Mouse (Mus musculus) heart, postnatal 10 days (tissue): ENCODE measurements around the gene Lingo3. TPM values are rescaled to one million over a fixed set of nuclear protein-coding genes. Genes with fewer than 3 reads are reported as not detected.

Source experiments
- DNase-seq, 2 experiments: peaks; one replicate each; pipeline ENCODE4 v3.0.0; 2021
- intact Hi-C: fragments of 180-260 bp; cut with DNase I; formaldehyde crosslinking; loops from one replicate; pipeline ENCODE4 v1.15.1; 2025
- total RNA-seq, 2 experiments: library from RNA; stranded (reverse); gene quantifications; 2 replicates each; pipeline ENCODE4 v1.2.3; 2021

The Lingo3 gene
- 1 to 10 TPM; 3.8 to 6.5 TPM for total RNA-seq

DNA sequence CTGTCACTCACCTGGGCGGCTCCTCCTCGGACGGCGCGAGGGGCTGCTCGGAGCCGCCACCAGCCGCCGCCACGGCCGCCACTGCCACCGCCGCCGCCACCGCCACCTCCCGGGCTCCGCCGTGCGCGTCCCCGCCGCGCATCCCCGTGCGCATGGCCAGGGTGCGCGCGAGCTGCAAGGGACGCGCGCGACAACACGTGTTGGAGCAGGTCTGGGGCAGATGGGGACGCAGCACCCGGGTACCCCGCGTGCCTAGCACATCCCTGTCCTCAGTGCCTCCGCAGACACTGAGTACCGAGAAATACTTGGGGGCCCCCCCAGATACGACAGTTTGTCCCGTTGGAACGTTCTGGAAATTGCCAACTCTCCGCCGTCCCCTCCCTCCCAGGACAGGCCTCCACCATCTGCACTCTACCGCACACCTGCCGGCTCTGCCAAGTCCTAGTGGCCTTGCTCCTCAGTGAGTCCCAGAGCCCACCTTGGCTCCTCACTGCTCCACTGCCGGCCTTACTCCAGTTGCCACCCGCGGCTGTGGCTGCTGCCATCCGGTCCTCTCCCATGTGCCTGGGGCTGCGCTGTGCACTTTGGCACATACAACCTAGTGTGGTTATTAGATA, at the start of gene Lingo3:
TSS of gene Lingo3 (minus strand) at position 109 of the 617 bp plus-strand sequence.
- intact Hi-C loops = no loop called here
- no peak for DNase-seq

DNA sequence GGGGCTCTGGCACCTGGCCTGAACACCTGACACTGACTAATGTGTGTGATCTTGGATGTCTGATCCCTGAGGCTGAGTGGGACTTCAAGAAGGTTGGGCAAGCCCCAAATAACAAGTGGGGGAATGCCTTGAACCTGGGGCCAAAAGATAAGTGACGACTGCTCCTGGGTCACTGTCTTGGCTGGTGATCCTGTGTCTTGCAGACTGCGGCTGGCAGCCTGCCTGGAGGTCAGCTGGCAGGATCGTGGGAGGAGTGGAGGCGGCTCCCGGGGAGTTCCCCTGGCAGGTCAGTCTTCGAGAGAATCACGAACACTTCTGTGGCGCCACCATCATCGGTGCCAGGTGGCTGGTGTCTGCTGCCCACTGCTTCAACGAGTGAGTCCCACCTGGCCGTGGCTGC, 43.3 kb upstream of the Lingo3 start:
- DNase-seq = peak; percentile 83 to 84
- intact Hi-C loops = no loop called here

DNA sequence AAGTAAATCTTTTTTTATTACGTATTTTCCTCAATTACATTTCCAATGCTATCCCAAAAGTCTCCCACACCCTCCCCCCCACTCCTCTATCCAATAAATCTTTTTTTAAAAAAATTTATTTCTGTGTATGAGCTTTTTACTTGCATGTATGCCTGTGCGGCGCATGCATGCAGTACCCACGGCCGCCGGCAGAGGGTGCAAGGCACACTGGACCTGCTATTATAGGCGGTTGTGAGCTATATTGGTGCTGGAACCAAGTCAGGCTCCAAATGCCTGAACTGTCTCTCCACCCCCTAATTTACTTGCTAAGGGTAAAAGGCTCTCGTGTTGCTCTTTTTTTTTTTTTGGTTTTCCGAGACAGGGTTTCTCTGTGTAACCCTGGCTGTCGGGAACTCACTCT, 37.5 kb upstream of the Lingo3 start:
- intact Hi-C loops = loop anchor here (2.0 kb wide), 1 partner anchor 114 kb away; no protein-coding TSS in a partner anchor
- peak; percentile 66 to 85 for DNase-seq

DNA sequence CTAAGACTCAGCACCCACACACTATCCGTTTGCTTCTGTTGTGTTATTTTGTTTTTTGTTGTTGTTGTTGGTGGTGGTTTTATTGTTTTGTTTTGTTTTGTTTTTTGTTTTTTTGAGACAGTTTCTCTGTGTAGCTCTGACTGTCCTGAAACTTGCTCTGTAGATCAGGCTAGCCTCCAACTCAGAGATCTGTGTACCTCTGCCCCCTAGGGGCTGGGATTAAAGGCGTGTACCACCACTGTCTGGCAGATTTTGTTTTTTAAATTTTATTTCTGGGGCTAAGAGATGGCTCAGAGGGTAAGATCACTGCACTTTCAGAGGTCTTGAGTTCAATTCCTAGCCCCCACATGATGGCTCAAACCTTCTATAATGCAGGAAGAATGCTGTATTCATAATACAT, 37.1 kb upstream of the Lingo3 start:
- intact Hi-C loops = loop anchor here (1.0 to 2.0 kb wide), 2 partner anchors 114 to 134 kb away; no protein-coding TSS in a partner anchor

DNA sequence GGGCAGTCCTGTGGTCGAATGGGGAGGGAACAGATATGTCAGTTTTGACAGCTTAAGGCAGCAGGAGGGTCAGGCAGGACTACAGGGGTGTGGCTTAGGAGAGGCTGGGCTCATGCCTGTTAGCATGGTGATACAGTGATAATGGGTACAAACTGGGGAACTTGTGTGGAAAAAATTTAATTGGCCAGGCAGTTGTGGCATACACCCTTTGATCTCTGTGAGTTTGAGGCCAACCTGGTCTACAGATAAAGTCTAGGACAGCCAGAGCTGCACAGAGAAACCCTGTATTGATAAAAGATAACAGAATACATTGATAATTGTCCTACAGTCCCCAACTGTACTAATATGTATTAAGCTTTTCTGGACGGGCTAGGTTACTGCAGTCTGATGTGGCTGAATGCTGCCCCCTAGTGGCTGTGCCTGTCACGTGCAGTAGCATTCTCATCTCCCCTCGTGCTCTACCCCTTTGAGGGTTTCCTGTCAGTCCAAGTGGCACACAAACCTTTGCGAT, 36.3 kb upstream of the Lingo3 start:
- intact Hi-C loops = loop anchor here (1.0 to 2.0 kb wide), 2 partner anchors 115 to 133 kb away; no protein-coding TSS in a partner anchor
- peak; percentile 66 to 84 for DNase-seq

More for the DNA sequence above, 37.1 kb upstream of the Lingo3 start:
- no peak for DNase-seq

DNA sequence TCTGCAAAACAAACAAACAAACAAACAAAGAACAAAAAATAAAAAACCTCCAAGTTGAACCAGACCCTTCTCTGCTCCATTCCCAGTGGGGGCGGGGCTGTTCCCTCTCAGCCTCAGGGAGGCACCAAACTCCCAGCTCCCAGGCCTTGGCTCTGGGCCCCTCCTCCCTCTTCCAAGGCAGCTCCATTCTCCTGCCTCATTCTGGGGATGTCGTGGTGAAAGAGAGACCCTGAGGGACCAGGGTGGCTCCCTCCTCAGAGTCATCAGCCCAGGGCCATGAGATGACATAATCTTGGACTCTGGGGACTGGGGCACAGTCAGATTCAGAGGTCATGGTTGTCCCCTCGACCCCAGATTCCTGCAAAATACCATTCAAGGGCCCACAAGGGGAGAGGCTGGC, 32.8 kb upstream of the Lingo3 start:
- intact Hi-C loops = loop anchor here (1.0 to 5.0 kb wide), 3 partner anchors 52 to 129 kb away; partner anchors contain the start of gene Amh
- DNase-seq = no peak

DNA sequence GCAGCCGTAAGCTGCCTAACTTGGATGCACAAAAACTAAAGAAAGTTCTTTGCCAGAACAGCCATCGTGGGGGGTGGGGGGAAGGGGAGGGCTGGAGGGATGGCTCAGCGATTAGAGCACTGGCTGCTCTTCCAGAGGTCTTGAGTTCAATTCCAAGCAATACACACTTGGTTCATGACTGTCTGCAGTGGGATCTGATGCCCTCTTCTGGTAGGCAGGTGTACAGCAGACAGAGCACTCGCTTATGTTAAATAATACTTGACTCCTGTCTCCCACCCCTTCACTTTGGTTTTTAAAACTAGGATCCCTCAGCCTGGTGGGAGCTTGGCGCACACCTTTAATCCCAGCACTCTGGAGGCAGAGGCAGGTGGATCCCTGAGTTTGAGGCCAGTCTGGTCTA, 32.2 kb upstream of the Lingo3 start:
- intact Hi-C loops = loop anchor here (1.0 to 5.0 kb wide), 3 partner anchors 52 to 129 kb away; partner anchors contain the start of gene Amh
- peak; percentile 57 to 80 for DNase-seq

DNA sequence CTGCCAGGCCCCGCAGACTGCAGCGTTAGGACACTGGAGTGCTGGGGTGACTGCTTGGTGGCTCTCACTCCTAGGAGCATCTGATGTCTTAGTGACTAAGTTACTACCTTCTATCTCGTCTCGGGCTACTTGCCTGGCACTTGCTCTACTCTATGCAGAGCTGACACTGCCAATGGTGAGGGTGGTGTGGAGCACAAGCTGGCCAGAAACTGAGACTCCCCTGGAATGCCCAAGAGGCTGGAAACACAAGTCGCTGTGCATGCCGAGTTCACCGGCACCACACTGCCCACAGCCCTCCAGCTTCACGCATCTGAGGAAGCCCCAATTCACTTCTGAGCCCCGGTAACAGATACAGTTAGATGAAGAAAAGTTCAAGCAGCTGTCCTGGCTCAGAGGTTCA, 30.2 kb upstream of the Lingo3 start:
- DNase-seq = no peak
- intact Hi-C loops = no loop called here

DNA sequence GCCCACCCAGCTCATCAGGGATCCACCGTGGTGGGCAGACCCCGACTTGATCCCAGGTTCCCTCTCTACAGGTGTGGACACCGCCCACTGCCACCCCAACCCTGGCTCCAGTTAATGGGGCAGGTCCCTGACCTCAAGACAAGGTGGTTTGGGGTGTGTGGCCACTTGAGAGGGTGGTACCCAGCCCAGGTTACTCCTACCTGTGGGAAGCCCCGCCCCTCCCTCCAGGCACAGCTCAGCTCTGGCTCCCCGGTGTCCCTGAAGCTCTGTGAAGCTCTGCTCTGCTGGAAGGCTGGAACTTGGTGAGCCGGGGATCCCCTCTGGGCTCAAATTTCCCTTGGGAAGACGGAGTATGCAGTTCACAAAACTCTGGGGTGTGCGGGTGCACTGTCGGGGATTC, 27.7 kb upstream of the Lingo3 start, which contains the start of gene Tmprss9:
TSS of gene Tmprss9 (plus strand) at position 268 of the 400 bp plus-strand sequence.
- DNase-seq = no peak
- intact Hi-C loops = no loop called here

DNA sequence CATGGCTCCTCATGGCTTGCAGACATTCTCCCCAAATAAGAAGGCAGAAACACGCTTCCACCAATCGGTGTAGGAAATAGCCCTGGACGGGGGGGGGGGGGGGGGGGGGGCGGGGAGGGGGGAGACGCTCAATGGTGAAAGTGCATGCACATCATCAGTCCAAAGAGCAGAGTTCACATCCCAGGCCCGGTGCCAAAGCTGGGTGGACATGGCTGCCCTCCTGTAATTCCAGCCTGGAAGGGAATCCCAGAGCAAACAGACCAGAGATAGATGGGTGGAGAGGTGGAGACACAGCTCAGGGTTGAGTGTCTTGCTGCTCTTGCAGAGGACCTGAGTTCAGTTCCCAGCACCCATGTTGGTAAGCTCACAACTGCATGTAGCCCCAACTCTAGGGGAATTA, 27.2 kb upstream of the Lingo3 start:
- DNase-seq = no peak
- intact Hi-C loops = no loop called here

DNA sequence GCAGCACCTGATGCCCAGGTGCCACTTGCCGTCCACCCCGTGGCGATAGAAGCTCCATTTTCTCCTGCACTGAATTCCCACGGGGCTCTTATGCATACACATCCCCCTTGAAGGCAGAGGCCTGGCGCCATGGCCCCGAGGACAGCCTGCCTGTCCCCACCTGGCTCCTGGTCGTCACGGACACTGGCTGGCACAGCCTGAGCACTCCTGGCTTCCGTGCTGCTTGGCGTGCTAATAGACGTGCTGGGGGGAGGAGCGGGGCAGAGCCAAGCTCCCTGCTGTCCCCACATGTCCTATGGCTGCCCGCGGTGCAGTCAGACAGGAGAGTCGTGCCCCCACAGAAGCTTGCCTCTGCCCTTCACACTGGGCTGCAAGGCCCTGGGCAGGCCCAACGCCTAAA, 20.6 kb upstream of the Lingo3 start:
- intact Hi-C loops = no loop called here
- DNase-seq = no peak

DNA sequence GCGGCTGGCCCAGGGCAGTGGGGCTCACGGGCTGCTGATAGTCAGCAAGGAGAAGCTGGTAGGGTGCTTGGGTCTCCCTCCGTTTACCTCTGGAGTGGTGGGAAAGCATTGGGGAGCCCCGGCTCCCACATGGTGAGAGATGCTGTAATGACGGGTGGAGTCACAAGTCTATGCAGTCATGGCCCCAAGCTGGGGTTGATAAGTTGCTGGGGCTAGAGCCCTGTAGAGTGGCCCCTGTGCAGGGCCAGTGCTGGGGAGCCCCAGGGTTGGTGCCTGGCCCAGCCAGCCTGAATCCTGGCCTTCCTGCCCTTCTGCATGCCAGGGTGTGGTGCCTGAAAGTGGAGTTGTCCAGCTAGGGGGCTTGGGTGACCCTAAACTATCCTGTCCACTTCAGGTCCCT, 18.5 kb upstream of the Lingo3 start:
- no peak for DNase-seq
- intact Hi-C loops = no loop called here

DNA sequence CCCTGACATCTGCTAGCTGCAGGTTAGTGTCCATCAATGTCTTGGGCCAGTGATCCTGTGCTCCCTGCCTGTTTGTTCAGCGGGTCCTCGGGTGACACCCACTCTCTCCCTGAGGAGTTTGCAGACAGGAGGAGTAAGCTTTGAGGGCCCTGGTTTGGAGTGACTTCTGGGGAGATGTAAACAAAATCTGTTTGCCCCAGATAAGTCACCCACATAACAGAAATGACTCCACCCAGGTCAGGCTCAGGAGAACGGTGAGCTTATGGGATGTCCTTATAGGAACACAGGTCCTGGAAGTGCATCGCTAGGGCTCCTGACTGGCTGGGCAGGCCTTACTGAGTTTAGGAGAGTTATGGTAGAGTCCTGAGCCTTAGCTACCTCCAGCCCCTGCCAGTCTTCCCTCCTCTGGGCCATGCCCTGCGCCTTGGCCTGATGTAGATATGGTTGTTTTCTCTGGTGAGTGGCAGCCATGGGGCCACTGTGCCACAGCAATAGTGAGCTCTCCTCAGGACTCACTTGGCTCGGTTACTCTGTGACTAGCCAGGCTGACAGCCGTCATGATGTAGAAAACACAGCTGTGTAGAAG, 14.6 kb upstream of the Lingo3 start:
- intact Hi-C loops = no loop called here
- no peak for DNase-seq

DNA sequence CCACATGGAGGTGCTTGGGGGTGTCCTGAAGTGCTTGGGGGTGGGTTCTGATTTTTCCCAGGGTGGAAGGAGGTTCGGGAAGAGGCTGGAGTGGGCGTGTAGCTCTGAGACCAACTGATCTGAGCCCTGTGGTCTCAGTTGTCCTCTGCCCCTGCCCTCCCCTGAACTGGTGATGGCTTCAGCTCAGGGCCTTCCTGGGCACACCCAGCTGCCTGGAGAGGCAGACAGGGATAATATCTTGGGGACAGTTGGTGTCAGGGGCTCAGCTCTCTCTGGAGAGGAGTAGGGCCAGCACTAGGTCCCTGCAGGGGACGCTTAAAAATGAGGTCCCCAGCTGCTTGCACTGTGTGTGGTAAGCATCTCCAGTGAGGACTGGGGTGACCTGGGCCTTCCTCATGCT, 14.0 kb upstream of the Lingo3 start:
- intact Hi-C loops = no loop called here

DNA sequence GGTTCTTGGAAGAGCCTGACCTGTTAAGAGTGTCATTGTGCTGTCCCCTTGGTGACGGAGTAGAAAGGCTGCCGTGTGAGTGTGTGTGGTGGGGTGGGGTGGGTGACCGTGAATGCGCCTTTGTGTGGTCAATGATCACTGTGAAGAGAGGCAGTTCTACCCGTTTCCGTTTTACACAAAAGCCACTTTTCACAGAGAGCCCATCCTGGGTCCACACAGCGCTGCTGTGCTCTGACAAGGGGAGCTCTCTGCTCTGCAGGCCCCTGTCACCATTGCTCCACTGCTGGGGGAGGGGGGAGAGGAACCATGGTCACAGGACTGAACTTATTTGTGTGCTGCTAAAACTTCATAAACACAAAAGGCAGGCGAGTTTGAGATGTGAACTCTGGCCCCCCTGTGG, 13.5 kb upstream of the Lingo3 start:
- DNase-seq = no peak
- intact Hi-C loops = no loop called here

More for the DNA sequence above, 14.0 kb upstream of the Lingo3 start:
- no peak for DNase-seq

DNA sequence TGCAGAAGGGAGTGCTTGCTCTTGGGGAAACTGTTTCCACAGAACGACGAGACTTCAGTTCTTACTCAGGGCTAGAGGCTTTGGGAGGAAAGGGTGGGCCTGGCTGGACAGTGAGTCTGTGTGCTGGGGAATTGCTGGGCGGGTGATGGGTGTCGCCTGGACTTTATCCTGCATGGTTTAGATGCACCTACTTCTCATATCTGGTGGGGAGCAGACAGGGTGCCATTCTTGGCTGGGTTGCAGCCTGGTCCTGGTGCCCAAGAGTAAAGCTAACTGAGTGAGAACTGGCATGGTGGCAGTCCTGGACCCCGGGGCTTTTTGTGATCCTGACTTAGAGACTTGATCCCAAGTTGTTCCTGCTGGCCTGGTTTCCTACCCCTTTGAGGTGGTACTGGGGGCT, 13.1 kb upstream of the Lingo3 start:
- intact Hi-C loops = no loop called here
- DNase-seq = no peak

DNA sequence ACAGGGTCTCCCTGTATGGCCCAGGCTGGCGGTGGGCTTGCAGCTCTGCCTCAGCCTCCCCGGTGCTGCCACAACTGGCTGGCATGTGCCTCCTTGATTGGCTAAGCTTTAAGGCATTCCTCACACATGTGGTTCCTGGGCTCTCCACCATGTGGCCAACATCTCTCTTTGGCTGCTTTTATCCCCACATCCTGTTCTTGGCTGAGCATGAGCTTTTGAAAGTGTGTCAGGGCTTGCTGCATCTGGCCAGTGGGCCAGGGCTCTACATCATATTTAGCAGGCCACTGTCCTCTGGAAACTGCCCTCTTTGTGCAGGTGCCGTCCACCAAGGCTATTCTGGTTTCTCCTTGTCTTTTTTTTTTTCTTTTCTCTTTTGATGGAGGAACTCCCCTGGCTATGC, 12.4 kb upstream of the Lingo3 start:
- peak in 1 of 2 experiments; percentile 56 for DNase-seq
- intact Hi-C loops = no loop called here

DNA sequence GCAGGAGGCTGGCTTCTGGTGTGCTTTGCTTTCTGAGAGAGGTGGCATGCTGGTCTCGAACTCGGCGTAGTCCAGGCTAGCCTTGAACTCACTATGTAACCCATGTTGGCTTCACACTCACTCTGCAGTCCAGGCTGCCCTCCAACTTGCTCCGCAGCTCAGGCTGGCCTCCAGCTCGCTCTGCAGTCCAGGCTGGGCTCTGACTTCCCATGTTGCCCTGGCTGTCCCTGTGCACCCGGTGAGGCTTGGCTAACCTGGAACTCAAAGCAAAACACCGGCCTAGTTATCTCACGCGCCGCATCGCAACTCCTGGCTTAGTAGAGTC, 11.9 kb upstream of the Lingo3 start:
- no peak for DNase-seq

DNA sequence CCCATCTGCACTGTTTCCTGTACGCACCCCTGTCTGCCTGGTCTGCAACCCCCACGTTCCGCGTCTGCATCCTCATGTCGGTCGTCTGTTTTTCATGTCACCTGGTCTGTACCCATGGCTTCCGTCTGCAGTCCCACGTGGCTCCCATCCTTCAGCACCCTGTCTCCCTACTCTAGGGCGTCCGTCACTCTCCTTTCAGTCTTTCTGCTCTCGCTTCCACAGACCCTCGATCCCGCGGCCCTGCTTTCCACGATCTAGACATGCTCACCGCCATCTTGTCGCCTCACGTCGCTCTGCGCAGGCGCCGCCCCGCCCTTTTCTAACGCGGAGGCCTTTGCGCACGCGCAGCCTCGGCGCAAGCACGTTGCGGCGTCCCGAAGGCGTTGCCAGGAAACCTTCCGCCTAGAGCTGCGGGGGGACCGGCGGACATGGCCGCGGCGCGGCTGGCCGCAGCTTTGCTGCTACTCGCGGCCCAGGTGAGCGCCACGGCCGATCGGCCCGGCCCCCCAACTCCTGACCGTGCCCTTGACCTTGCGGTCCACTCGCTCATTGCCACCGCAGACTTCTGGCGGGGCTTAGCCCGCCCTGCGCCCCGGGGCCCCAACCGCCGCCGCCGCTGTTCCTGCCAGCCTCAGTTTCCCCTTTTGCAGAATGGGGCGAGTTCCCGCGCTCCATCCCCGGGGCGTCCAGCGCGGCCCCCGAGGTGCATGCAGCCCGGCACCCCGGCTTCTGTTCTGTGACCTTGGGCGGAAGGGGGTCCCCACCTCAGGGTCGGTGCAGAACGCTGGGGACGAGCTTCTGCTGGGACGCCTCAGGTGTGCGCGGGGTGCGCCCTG, 11.3 kb upstream of the Lingo3 start, which contains the start of the genes Lsm7 and Sppl2b:
TSS of gene Lsm7 (minus strand) at position 297 of the 836 bp plus-strand sequence.
TSS of gene Sppl2b (plus strand) at position 363 of the 836 bp plus-strand sequence.
- peak; percentile 99 for DNase-seq
- intact Hi-C loops = loop anchor here (2.0 kb wide), 1 partner anchor 28 kb away; the partner anchor contains the start of gene Oaz1

More for the DNA sequence above, 11.9 kb upstream of the Lingo3 start:
- intact Hi-C loops = loop anchor here (2.0 kb wide), 1 partner anchor 29 kb away; the partner anchor contains the start of gene Oaz1

DNA sequence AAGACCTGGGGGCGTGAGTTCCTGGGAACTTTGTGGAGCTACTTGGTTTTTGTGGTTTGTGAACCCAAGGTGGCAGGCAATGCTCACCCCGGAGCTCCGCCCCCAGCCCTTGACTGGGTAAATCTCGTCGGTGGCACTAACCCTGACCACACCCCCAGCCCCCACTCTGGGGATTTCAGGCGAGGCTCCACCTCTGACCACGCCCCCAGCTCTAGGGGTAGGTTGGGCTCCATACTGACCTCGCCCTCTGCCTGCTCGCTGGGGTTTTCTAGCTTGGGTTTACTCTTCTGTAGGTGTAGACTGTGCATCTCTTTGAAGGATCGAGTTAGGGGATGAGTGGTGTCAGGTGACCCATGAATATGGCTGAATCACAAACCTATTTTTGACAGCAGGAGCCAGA, 4.7 kb upstream of the Lingo3 start:
- peak in 1 of 2 experiments; percentile 62 for DNase-seq
- intact Hi-C loops = no loop called here

DNA sequence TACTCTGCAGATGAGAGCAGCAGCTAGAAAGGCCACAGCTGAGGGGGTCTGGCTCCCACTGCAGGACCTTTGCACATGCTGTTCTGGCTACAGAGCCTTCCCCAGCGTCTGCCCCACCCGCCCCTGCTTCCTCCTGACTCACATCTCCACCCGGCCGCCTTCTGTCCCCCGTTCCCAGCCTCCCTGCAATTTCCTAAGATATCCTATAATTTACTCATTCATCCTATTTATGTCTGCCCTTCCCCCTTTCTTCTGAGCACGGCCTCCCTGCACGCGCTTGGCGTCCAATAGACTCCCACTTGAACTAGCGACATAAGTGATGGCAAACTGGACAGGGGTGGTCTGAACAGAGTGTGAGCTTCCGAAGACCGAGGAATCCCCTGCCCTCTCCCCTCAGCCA, 1.9 kb upstream of the Lingo3 start:
- intact Hi-C loops = no loop called here
- no peak for DNase-seq
